Mouse (Mus musculus): ENCODE measurements around the gene Gm28230. TPM values are rescaled to one million over a fixed set of nuclear protein-coding genes. Genes with fewer than 3 reads are reported as not detected.

Gene Gm28230
- polyA plus RNA-seq, 1 experiment from 2014 or later: not detected

- H3K9me3 ChIP-seq (ENCODE audit: control insufficient read depth): no peaks in the 10 kb centered on the region
- ATAC-seq: no peak
- H3K36me3 ChIP-seq (ENCODE audit: control insufficient read depth, insufficient read depth): no peaks in the 10 kb centered on the region
- H3K4me2 ChIP-seq (replicated peaks; ENCODE audit: low read depth): peak within 1 kb of the TSS; percentile 28; the same call in 1 of the 2 replicates
- TF ChIP-seq CTCF (IDR thresholded peaks at IDR 0.05; ENCODE audit: low read depth): peak; percentile 64
- no peaks in the 10 kb centered on the region for H3K4me1 ChIP-seq (replicated peaks; ENCODE audit: control insufficient read depth, insufficient read depth, low read length)
- peaks cover 99% of the 10 kb centered on the region for H3K27me3 ChIP-seq (replicated peaks; ENCODE audit: control insufficient read depth, insufficient read depth, low read length)
- 2% methylated on average over 56 of the region's 56 CpGs for WGBS
- H3K27ac ChIP-seq (ENCODE audit: low read depth, low read length): no peak within 1 kb of the TSS
- H3K9ac ChIP-seq (ENCODE audit: low read depth, low read length): no peak within 1 kb of the TSS
- peak within 1 kb of the TSS; percentile 19 for H3K4me3 ChIP-seq (ENCODE audit: low read depth, low read length)
Observed at GRCm38 (mm10) chr2:74691022-74691951, 35.2 kb upstream of the Gm28230 start, which contains the start of gene Hoxd10. Gene Hoxd10 (plus strand): TSS chr2:74691924.

GRCm38 (mm10) chr2:74691995-74692807, 34.3 kb upstream of the Gm28230 start:
- Histone ChIP-seq H3K4me1 (replicated peaks; ENCODE audit: control insufficient read depth, insufficient read depth, low read length) (no peaks in the 10 kb centered on the region), H3K9ac (ENCODE audit: low read depth, low read length) (no peak overlapping the region), H3K36me3 (ENCODE audit: control insufficient read depth, insufficient read depth) (no peaks in the 10 kb centered on the region), H3K27me3 (replicated peaks; ENCODE audit: control insufficient read depth, insufficient read depth, low read length) (peaks cover 99% of the 10 kb centered on the region), H3K4me3 (ENCODE audit: low read depth, low read length) (peak overlapping the region; percentile 19), H3K4me2 (replicated peaks; ENCODE audit: low read depth) (peak overlapping the region; percentile 28; the same call in 1 of the 2 replicates), H3K9me3 (ENCODE audit: control insufficient read depth) (no peaks in the 10 kb centered on the region), H3K27ac (ENCODE audit: low read depth, low read length) (no peak overlapping the region)
- WGBS: 5% methylated on average over 35 of the region's 35 CpGs
- ATAC-seq: no peak
- TF ChIP-seq CTCF (IDR thresholded peaks at IDR 0.05; ENCODE audit: low read depth): no peak

GRCm38 (mm10) chr2:74692808-74693431, 33.6 kb upstream of the Gm28230 start:
- H3K27ac ChIP-seq (ENCODE audit: low read depth, low read length): no peak overlapping the region

GRCm38 (mm10) chr2:74693432-74693827, 33.1 kb upstream of the Gm28230 start:
- H3K27me3 ChIP-seq (replicated peaks; ENCODE audit: control insufficient read depth, insufficient read depth, low read length): peaks cover 99% of the 10 kb centered on the region
- H3K4me3 ChIP-seq (ENCODE audit: low read depth, low read length): 0 out of 2 replicates have a peak overlapping the region, but pooled peaks have one; percentile 19
- H3K9me3 ChIP-seq (ENCODE audit: control insufficient read depth): no peaks in the 10 kb centered on the region
- H3K9ac ChIP-seq (ENCODE audit: low read depth, low read length): no peak overlapping the region
- no peak for TF ChIP-seq CTCF (IDR thresholded peaks at IDR 0.05; ENCODE audit: low read depth)
- 6% methylated on average over 4 of the region's 4 CpGs for WGBS
- H3K4me1 ChIP-seq (replicated peaks; ENCODE audit: control insufficient read depth, insufficient read depth, low read length): 0 out of 2 replicates have a peak, but pooled peaks cover under 1% of the 10 kb centered on the region
- no peak for ATAC-seq
- H3K4me2 ChIP-seq (replicated peaks; ENCODE audit: low read depth): no peak overlapping the region
- H3K36me3 ChIP-seq (ENCODE audit: control insufficient read depth, insufficient read depth): no peaks in the 10 kb centered on the region
- H3K27ac ChIP-seq (ENCODE audit: low read depth, low read length): no peak overlapping the region

More at GRCm38 (mm10) chr2:74692808-74693431, 33.6 kb upstream of the Gm28230 start:
- no peaks in the 10 kb centered on the region for H3K9me3 ChIP-seq (ENCODE audit: control insufficient read depth)
- H3K27me3 ChIP-seq (replicated peaks; ENCODE audit: control insufficient read depth, insufficient read depth, low read length): peaks cover 99% of the 10 kb centered on the region
- no peak for ATAC-seq
- no peak overlapping the region for H3K9ac ChIP-seq (ENCODE audit: low read depth, low read length)
- H3K36me3 ChIP-seq (ENCODE audit: control insufficient read depth, insufficient read depth): no peaks in the 10 kb centered on the region
- peak overlapping the region; percentile 19 for H3K4me3 ChIP-seq (ENCODE audit: low read depth, low read length)
- TF ChIP-seq CTCF (IDR thresholded peaks at IDR 0.05; ENCODE audit: low read depth): no peak
- no peaks in the 10 kb centered on the region for H3K4me1 ChIP-seq (replicated peaks; ENCODE audit: control insufficient read depth, insufficient read depth, low read length)
- 4% methylated on average over 20 of the region's 20 CpGs for WGBS
- H3K4me2 ChIP-seq (replicated peaks; ENCODE audit: low read depth): peak overlapping the region; percentile 28; the same call in 1 of the 2 replicates

- Histone ChIP-seq H3K27ac (ENCODE audit: low read depth, low read length) (no peak overlapping the region), H3K9ac (ENCODE audit: low read depth, low read length) (no peak overlapping the region), H3K36me3 (ENCODE audit: control insufficient read depth, insufficient read depth) (no peaks in the 10 kb centered on the region), H3K4me3 (ENCODE audit: low read depth, low read length) (peak overlapping the region; percentile 11; the same call in 1 of the 2 replicates), H3K27me3 (replicated peaks; ENCODE audit: control insufficient read depth, insufficient read depth, low read length) (peaks cover 98% of the 10 kb centered on the region), H3K4me1 (replicated peaks; ENCODE audit: control insufficient read depth, insufficient read depth, low read length) (0 out of 2 replicates have a peak, but pooled peaks cover 2% of the 10 kb centered on the region), H3K4me2 (replicated peaks; ENCODE audit: low read depth) (no peak overlapping the region), H3K9me3 (ENCODE audit: control insufficient read depth) (no peaks in the 10 kb centered on the region)
- no peak for ATAC-seq
- WGBS: 4% methylated on average over 16 of the region's 16 CpGs
- TF ChIP-seq CTCF (IDR thresholded peaks at IDR 0.05; ENCODE audit: low read depth): peak; percentile 63
Observed at GRCm38 (mm10) chr2:74694066-74694465, 32.5 kb upstream of the Gm28230 start.
